Mouse (Mus musculus): Measurements from ENCODE around the gene Zfp266. TPM values are rescaled to one million over a fixed set of nuclear protein-coding genes. Genes with fewer than 3 reads are reported as not detected.
"Not testable (repeated sequence)": the region's sequence is repeated elsewhere in the genome, so short reads cannot be mapped to it uniquely, and the experiment has no call there.

The Zfp266 gene
- polyA plus RNA-seq (2012; rRNA removed), result 19.5 and 23.6 TPM in 2 replicates

DNA sequence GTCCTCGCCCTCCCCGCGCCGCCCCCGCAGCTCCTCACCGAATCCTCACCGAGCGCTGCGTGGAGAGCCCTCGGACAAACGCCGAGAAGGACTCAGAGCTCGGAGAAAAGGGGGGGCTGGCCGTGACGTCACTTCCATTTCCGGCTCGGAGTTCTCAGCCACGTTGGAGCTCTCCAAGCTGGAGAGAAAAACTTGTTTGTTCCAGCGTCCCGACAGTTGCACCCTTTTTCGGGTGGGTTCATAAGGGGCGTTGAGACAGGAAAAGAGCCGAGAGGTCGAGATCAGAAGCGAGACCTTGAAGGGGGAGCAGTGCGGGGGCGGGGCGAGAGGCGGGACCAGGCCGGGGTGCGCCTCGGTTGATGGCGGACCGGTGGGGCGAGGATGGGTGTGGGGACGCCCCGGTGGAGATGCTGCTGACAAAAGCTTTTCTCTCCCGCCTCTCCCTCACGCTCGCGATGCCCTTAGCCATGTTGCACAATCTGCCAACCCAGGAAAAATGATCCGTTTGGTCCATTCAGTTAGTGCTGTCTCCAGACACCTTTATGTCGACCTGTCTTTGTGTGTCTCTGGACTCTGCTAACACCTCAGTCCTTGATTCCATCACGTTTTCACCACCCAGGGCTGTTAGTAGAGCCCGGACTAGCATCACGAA is at the start of gene Zfp266:
Gene Zfp266 (minus strand): TSS at position 112 of the 652 bp plus-strand sequence.
- peak; percentile 93 to 95 for DNase-seq
- TF ChIP-seq POLR2A (IDR thresholded peaks at IDR 0.05; ENCODE audit: borderline replicate concordance, insufficient read depth, low read length) (peak; percentile 60; the same call in 1 of the 2 replicates), CTCF (IDR thresholded peaks at IDR 0.05; ENCODE audit: borderline replicate concordance, insufficient read depth, low read depth, low read length) (no peak)
- peak within 1 kb of the TSS; percentile 97 for H3K4me3 ChIP-seq (replicated peaks; ENCODE audit: insufficient read depth, low read depth, low read length)
- 0 out of 2 replicates have a peak, but pooled peaks cover 2% of the 10 kb centered on the region for H3K4me1 ChIP-seq (ENCODE audit: control insufficient read depth, insufficient read depth, low read length)
- peak within 1 kb of the TSS; percentile 91 for H3K27ac ChIP-seq (ENCODE audit: insufficient read depth, low read length)
- under 1% methylated on average over 46 of the region's 46 CpGs for WGBS
- H3K27me3 ChIP-seq (ENCODE audit: control insufficient read depth, insufficient read depth, low read length), result no peaks in the 10 kb centered on the region

DNA sequence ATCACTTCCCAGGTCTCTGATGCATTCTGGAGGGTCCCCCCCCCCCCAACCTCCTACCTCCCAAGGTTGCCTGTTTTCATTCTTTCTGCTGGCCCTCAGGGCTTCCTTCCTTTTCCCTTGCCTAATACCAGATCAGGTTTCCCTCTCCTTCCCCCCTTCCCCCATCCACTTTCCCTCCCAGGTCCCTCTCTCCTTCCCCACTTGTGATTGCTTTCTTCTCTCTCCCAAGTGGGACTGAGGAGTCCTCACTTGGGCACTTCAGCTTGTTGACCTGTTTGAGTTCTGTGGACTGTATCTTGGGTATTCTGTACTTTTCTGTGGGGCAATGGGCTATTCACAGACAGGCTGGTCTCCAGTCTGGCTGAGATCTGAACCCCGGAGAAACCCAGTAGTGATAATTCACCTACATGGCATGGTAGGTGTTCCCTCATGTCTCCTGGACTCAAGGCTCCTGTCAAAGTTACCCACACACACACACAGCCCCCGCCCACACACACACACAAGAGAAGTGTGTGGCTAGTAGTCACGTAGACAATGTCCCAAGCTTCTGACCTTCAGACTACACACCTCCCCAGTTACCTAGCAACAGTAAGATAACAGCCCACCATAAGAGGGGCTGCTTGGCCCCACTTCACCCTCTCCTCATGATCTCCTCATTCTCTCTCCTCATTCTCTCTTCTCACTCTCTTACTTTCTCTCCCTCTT is 44.3 kb upstream of the Zfp266 start:
- H3K27me3 ChIP-seq (ENCODE audit: control insufficient read depth, insufficient read depth, low read length); DNase-seq; H3K4me1 ChIP-seq (ENCODE audit: control insufficient read depth, insufficient read depth, low read length); H3K4me3 ChIP-seq (replicated peaks; ENCODE audit: insufficient read depth, low read depth, low read length); H3K27ac ChIP-seq (ENCODE audit: insufficient read depth, low read length): not testable (repeated sequence)
- 60% methylated on average over 3 of the region's 3 CpGs for WGBS

DNA sequence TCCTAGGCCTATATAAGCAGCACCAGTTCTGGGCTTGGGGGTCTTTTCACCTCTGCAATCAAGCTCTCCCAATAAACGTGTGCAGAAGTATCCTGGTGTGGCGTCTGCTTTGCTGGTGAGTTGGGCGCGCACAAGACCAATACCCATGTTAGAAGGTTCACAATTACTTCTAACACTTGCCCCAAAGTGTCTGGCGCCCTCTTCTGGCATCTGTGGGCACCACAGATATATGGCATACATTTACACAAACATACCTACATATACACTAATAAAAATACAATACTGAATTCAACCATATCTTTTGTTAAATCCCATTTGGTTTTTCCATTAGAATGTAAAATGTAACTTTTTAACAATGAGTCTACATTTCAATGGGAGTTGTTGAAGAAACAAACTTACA is 41.0 kb upstream of the Zfp266 start:
- DNase-seq, result no peak
- TF ChIP-seq CTCF (IDR thresholded peaks at IDR 0.05; ENCODE audit: borderline replicate concordance, insufficient read depth, low read depth, low read length) (no peak), POLR2A (IDR thresholded peaks at IDR 0.05; ENCODE audit: borderline replicate concordance, insufficient read depth, low read length) (no peak)
- H3K4me1 ChIP-seq (ENCODE audit: control insufficient read depth, insufficient read depth, low read length), result no peaks in the 10 kb centered on the region
- 80% methylated on average over 5 of the region's 5 CpGs for WGBS
- H3K4me3 ChIP-seq (replicated peaks; ENCODE audit: insufficient read depth, low read depth, low read length), result no peak overlapping the region
- H3K27me3 ChIP-seq (ENCODE audit: control insufficient read depth, insufficient read depth, low read length), result no peaks in the 10 kb centered on the region; the same call in 1 of the 2 replicates
- H3K27ac ChIP-seq (ENCODE audit: insufficient read depth, low read length), result no peak overlapping the region

DNA sequence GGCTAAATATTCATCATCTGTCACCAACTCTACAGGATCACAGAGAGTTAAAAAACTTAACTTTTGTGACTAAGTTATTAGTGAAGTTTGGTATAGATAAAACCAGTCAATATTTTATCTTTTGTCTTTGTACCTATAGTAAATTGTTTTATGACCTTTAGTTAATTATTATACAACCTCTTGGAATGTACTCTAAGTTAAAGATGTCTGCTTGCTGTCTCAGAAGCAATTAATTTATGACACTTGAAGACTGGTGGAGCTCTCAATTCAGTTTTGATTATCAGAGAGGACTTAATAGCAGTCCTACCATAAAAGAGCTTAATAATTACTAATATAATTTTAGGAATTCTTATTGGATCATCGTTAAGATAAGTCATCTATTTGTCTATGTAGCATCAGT is 31.5 kb upstream of the Zfp266 start:
- WGBS, result 79% methylated on average over 1 of the region's 1 CpGs

DNA sequence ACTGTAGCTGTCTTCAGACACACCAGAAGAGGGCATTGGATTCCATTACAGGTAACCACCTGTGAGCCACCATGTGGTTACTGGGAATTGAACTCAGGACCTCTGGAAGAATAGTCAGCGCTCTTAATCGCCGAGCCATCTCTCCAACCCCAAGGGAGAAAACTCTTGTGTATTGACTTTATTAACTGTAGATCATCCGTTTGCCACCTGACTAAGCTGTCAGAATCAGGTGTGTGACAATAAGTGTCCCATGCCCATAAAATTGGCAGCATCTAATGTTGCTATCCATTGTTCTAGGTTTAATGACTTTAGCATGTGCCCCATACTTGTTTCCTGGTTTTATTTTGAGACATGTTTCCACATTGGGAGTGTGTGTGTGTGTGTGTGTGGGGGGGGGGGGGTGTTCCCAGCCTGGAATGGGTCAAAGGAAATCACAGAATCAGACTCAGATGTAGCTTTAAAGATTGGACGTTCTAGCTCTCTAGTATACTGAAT is 30.6 kb upstream of the Zfp266 start:
- no peak for DNase-seq
- WGBS, result 59% methylated on average over 5 of the region's 5 CpGs
- H3K4me1 ChIP-seq (ENCODE audit: control insufficient read depth, insufficient read depth, low read length), result no peaks in the 10 kb centered on the region
- H3K27ac ChIP-seq (ENCODE audit: insufficient read depth, low read length), result no peak overlapping the region
- TF ChIP-seq POLR2A (IDR thresholded peaks at IDR 0.05; ENCODE audit: borderline replicate concordance, insufficient read depth, low read length) (no peak), CTCF (IDR thresholded peaks at IDR 0.05; ENCODE audit: borderline replicate concordance, insufficient read depth, low read depth, low read length) (no peak)
- no peaks in the 10 kb centered on the region for H3K27me3 ChIP-seq (ENCODE audit: control insufficient read depth, insufficient read depth, low read length)
- no peak overlapping the region for H3K4me3 ChIP-seq (replicated peaks; ENCODE audit: insufficient read depth, low read depth, low read length)

More for the DNA sequence above, 31.5 kb upstream of the Zfp266 start:
- no peak overlapping the region for H3K27ac ChIP-seq (ENCODE audit: insufficient read depth, low read length)
- no peak for DNase-seq
- H3K4me3 ChIP-seq (replicated peaks; ENCODE audit: insufficient read depth, low read depth, low read length), result no peak overlapping the region
- TF ChIP-seq CTCF (IDR thresholded peaks at IDR 0.05; ENCODE audit: borderline replicate concordance, insufficient read depth, low read depth, low read length) (no peak), POLR2A (IDR thresholded peaks at IDR 0.05; ENCODE audit: borderline replicate concordance, insufficient read depth, low read length) (no peak)
- H3K27me3 ChIP-seq (ENCODE audit: control insufficient read depth, insufficient read depth, low read length), result no peaks in the 10 kb centered on the region; the same call in 1 of the 2 replicates
- no peaks in the 10 kb centered on the region for H3K4me1 ChIP-seq (ENCODE audit: control insufficient read depth, insufficient read depth, low read length)

DNA sequence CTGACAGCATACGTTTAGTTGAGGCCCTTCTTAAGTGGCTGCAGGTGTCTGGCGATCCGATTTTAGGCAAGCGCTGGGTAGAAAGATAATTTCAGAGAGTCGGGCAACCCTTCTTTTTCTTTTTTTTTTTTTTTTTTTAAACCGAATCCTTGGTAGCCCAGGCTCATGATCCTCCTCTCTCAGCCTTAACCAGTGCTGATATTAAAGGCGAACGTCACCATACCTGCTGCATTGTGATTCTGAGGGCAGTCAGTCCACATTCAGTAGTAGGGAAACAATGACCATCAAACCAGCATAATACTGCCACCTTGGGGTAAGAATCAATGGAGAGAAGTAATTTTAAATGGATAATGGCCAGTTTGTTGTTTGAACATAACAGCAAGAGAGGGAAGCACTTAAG is 23.9 kb upstream of the Zfp266 start:
- no peak overlapping the region; the same call in 1 of the 2 replicates for H3K27ac ChIP-seq (ENCODE audit: insufficient read depth, low read length)
- peak overlapping the region; percentile 65 for H3K4me3 ChIP-seq (replicated peaks; ENCODE audit: insufficient read depth, low read depth, low read length)
- 18% methylated on average over 8 of the region's 8 CpGs for WGBS
- no peaks in the 10 kb centered on the region for H3K27me3 ChIP-seq (ENCODE audit: control insufficient read depth, insufficient read depth, low read length)
- peak; percentile 49; the same call in 1 of the 2 replicates for TF ChIP-seq CTCF (IDR thresholded peaks at IDR 0.05; ENCODE audit: borderline replicate concordance, insufficient read depth, low read depth, low read length)
- no peak for TF ChIP-seq POLR2A (IDR thresholded peaks at IDR 0.05; ENCODE audit: borderline replicate concordance, insufficient read depth, low read length)
- no peaks in the 10 kb centered on the region for H3K4me1 ChIP-seq (ENCODE audit: control insufficient read depth, insufficient read depth, low read length)
- DNase-seq, result peak; percentile 34 to 78

DNA sequence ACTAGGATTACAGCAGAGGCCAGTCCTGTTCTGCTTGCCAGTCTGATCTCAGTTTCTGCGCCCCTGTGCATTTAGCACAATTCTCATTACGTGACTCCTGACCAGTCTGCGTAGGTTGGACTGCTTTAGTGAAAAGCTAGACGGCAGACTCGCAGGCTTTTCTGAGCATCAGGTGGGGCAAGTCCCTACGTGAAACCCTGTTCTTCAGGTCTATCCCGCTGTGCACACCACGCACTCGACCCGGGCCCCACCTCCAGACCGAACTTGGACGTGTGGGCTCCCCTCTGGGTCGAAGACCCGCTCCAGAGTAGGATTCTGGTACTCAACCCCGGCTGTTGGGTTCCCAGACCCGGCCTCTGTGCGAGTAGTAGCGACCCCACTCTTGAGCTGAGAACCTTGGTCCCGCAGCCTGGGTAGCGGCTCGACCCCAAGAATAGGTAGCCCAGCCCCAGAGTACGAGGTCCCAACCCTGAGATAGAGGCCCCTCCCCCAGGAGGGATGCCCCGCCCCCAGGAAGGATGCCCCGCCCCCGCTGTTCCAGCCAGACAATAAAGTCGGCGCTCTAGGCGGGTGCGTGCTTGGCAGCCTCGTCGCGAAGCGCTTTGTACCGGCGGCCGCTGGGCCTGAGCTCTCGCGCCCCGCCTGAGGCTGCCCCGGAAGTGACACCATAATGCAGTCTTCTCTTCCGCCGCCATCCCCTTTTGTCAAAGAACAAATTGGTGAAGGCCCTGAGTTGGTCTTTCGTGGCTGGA is 23.0 kb upstream of the Zfp266 start:
- peak; percentile 80 to 82 for DNase-seq
- peak; percentile 54; the same call in 1 of the 2 replicates for TF ChIP-seq POLR2A (IDR thresholded peaks at IDR 0.05; ENCODE audit: borderline replicate concordance, insufficient read depth, low read length)
- no peak for TF ChIP-seq CTCF (IDR thresholded peaks at IDR 0.05; ENCODE audit: borderline replicate concordance, insufficient read depth, low read depth, low read length)
- peak overlapping the region; percentile 78 for H3K27ac ChIP-seq (ENCODE audit: insufficient read depth, low read length)
- peak overlapping the region; percentile 65 for H3K4me3 ChIP-seq (replicated peaks; ENCODE audit: insufficient read depth, low read depth, low read length)
- WGBS, result 2% methylated on average over 43 of the region's 43 CpGs
- no peaks in the 10 kb centered on the region for H3K27me3 ChIP-seq (ENCODE audit: control insufficient read depth, insufficient read depth, low read length)
- H3K4me1 ChIP-seq (ENCODE audit: control insufficient read depth, insufficient read depth, low read length), result no peaks in the 10 kb centered on the region
